Mouse (Mus musculus) retina, postnatal 1 day (tissue): Measurements from ENCODE around the gene Cnot1.
"Not testable (repeated sequence)": the region's sequence is repeated elsewhere in the genome, so short reads cannot be mapped to it uniquely, and the experiment has no call there.

Experiments
- DNase-seq: peaks from one replicate; pipeline ENCODE4 v3.0.0-alpha.2; 2012

Gene Cnot1

DNA sequence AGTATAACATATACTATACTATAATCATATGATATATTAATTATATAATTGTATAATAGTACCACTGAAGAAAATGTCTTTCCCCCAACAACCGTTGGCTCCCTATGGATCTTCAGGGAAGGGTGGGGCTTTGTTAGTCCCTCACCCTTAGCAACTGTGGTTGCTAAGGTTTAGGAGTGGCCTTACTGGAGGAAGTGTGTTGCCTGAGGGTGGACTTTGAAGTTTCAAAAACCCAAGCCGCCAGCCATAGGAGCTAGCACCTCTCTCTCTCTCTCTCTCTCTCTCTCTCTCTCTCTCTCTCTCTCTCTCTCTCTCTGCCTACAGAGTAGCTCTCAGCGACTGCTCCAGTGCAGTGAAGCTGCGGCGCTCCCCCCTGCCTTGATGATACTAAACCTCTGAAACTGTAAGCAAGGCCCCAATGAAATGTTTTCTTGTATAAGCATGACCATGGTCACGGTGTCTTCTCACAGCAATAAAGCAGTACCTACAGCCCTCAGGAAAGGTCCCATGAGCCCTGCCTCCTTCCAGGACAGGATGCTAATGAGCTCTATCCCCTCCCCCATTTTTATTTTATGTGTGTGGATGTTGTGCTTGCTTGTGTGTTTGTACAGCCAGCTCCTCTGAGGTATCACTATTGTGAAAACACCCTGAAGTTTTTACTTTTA is 8.9 kb upstream of the Cnot1 start:
- DNase-seq: no peak

DNA sequence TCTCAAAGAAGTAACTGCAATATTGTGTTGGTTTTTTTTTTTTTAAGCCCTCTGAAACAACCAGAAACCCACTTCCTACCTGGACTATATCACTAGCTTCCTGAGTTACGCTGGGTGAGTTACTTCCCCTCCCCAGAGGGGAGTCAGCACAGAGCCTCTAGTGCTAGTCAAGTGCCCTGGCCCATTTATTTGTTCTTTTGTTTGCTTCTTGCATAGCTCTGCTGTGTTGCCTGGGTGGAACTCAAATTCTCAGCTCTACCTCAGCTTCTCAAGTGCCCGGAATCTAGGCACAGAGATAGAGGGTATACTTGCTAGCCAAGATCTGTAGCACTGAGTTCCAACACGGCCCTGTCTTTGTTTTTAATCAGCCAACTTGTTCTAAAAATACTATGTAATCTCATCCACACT is 2.9 kb upstream of the Cnot1 start:
- DNase-seq: no peak

GRCm38 (mm10) chr8:95809116-95809515 is 1.9 kb upstream of the Cnot1 start:
- no peak for DNase-seq

- no peak for DNase-seq
These were observed 1.4 kb upstream of the Cnot1 start for GRCm38 (mm10) chr8:95808631-95809030.

DNA sequence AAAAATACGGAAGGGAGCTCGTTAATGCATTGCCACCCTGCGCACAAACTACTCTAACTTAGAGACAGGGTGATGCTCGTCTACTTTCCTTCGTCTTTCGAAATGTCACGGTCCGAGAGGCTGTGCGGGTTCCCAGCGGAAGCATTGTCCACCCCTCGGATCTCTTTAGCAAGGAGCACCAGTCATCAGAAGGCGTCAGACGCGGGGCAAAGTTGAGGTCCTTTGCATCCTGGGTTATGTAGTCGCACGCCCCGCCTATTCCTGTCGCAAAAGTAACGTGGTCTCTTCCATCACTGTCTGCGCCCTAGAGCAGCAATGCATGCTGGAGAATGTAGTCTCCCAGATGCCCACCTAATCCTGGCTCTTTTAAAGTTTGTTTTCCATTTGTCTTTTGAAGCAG is 597 bp upstream of the Cnot1 start:
- peak; percentile 98 for DNase-seq

- no peak for DNase-seq
These were observed 638 bp downstream of the Cnot1 start for GRCm38 (mm10) chr8:95806461-95807191.

GRCm38 (mm10) chr8:95805482-95805881 is 1.8 kb downstream of the Cnot1 start:
- no peak for DNase-seq

DNA sequence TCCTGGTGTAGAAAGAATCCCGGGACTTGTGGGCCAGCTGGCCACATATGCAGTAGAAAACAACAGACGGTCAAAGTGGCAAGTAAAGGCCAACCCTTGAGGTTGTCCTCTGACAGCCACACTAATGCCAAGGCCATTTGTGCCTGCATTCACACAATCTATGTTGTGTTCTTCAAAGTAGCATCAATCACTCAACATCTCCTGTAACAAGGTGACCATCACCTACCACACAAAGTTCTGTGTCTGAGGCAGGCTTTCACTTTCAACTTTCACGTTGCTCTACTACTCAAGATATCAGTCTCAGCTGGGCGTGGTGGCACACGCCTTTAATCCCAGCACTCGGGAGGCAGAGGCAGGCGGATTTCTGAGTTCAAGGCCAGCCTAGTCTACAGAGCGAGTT is 5.0 kb downstream of the Cnot1 start:
- no peak for DNase-seq

- no peak for DNase-seq
These were observed 5.7 kb downstream of the Cnot1 start for GRCm38 (mm10) chr8:95801476-95802064.

DNA sequence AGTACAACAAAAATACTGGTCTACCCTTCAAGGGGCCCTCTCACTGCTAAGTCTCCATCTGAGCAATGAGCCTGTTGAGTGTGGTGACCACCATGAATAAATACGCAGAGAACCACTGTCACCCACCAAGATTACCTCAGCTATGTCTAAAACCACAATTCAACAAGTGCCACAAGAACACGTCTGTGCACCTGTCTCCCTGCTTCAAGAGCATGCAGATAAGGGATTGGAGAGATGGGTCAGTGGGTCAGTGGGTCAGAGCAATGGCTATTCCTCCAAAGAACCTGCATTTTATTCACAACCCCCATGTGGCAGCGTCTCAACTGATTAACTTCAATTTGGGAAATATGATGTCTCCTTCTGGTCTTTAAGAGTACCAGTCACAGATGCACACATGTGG is 6.9 kb downstream of the Cnot1 start:
- DNase-seq: no peak

DNA sequence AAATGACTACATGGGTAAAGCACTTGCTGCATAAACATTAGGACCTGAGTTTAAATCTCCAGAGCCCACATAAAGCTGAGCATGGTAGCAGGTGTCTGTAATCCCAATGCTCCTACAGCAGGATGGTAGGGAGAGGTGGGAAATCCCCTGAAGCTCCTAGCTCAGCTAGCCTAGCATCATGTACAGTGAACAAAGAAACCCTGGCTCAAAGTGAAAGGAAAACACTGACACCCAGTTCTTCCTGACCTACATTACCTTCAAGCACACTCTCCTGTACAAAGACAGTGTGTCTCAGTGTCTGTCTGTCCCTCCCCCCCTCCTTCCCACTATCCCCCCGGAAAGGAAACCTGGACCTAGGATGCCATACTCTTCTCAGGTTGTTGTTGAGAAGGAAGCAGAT is 7.4 kb downstream of the Cnot1 start:
- no peak for DNase-seq

DNA sequence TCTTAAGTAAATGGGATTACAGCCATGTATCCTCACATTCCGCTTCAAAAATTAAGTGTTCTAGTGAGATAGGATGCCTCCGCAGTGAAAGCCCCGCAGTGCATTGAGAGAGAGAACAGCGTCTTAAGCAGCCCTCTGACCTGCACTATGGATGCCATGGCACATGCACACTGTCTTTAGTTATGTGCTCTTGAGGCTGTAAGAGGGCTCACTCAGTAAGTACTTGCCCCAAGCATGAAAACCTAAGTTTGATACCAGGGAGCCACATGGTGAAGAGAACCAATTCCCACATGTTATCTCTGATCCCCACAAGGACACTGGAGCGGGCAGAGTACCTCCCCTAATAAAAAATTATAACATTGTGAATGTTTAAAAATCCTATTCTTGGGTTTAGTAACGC is 8.1 kb downstream of the Cnot1 start:
- no peak for DNase-seq

- DNase-seq: not testable (repeated sequence)
These were observed 11.8 kb downstream of the Cnot1 start for GRCm38 (mm10) chr8:95795333-95796061.

DNA sequence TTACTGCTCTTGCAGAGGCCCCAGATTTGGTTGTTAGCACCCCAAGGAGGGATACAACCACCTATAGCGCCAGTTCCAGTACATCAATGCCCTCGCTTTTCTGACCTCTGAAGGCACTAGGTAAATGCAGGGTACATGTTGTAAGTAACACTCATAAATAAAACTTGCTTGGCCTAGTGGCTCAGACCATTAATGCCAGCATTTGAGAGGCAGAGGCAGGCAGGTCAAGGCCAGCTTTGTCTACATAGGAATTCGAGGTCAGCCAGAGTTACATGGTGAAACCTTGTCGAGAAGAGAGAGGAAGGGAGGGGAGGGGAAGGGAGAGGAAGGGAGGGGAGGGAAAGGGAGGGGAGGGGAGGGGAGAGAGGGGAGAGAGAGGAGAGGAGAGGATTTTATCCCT is 21.7 kb downstream of the Cnot1 start:
- no peak for DNase-seq

- no peak for DNase-seq
These were observed 24.6 kb downstream of the Cnot1 start for GRCm38 (mm10) chr8:95782628-95783027.

DNA sequence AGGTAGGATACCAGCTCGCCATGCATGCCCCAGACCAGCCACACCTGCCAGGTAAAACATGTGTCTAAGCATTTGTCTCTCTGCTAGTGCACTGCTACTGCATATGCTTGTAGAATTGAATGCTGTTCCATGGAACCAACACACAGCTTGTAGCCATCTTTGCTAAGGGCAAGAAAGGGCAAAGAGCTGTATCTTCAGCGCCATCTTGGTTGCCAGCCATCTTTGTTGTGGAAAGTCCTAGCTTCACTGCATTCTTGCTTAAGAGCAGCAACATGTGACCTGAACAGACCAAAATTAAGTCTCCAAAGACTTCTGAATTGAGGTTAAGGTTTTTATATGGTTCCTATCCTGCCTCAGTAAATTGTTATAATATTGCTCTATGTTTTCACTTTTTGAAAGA is 25.5 kb downstream of the Cnot1 start:
- DNase-seq: no peak

- no peak for DNase-seq
These were observed 26.2 kb downstream of the Cnot1 start for GRCm38 (mm10) chr8:95781085-95781484.

DNA sequence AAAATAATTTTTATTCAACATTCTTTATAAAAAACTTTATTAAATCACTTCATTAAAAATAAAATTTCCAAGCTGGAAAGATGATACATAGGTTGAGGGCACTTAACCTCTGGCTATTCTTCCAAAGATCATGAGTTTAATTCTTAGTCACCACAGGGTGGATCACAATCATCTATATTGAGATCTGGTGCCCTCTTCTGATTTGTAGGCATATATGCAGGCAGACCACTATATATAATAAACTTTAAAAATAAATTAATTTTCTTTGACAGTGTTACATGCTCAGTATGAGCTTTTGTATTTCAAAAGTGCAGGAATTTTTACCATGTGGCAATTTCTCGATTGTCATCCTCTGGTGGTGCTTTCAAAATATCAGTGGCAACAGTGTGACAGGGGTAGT is 43.1 kb downstream of the Cnot1 start:
- no peak for DNase-seq

DNA sequence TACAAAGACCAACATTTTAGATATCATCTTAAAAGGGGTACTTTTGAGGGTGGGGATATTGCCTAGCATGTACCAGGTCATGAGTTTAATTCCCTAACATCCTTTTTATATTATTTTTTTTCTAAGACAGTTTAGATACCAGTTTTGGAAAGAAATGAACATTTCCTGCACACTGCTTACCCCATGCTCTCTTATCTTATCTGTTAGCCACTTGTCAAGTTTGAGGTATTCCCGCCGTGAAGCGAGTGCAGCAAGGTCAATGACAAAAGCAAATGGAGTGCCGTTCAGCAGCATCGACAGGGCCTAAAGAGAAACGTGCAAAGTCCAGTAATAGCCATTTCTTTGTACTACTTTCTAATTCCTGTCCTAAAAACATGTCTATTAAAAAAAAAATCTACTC is 46.9 kb downstream of the Cnot1 start:
- DNase-seq: no peak

GRCm38 (mm10) chr8:95751924-95752323 is 55.3 kb downstream of the Cnot1 start:
- no peak for DNase-seq

- no peak for DNase-seq
These were observed 59.2 kb downstream of the Cnot1 start for GRCm38 (mm10) chr8:95748028-95748427.

DNA sequence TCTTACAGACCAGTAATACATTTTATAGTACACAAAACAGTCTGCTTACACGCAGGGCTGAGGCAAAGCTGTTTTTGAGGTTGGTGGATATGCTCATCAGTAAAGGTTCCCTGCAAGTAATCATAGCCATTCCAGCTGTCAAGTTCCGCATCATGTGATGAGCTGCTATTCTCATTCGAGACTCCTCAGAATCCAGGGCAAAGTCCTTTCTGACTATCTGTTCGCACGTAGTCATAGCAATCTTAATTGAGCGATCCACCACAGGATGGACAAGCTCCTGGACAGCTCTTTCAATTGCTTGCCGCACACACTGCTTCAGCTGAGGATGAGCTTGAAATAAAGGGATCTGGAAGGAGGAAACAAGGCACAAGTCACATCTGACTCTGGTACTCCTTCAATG is 65.5 kb downstream of the Cnot1 start:
- no peak for DNase-seq

DNA sequence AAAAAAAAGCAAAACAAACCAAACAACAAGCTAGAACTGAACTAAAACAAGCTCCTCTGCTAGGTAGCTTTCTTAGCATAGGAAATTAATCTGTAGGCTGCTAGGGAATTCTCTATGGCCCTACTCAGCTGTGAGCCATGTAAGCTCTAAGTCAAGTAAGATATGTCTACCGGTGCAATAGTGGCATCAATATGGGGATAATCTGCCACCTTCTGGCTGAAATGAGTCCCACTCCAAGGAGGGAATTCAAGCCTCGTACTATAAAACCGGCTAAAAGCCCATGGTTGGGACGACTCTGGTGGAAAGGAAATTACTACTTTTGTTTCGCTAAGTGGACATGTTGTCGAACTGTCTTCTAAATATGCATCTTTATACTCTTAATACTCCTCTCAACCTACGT is 68.7 kb downstream of the Cnot1 start:
- peak; percentile 33 for DNase-seq

GRCm38 (mm10) chr8:95727625-95728024 is 79.6 kb downstream of the Cnot1 start:
- DNase-seq: no peak
